Mouse (Mus musculus): ENCODE data around the gene Pitpna. TPM values are rescaled to one million over a fixed set of nuclear protein-coding genes. Genes with fewer than 3 reads are reported as not detected.

Gene Pitpna
- total RNA-seq, 4 experiments from 2014 or later = 153 to 214 (median 207) TPM

DNA sequence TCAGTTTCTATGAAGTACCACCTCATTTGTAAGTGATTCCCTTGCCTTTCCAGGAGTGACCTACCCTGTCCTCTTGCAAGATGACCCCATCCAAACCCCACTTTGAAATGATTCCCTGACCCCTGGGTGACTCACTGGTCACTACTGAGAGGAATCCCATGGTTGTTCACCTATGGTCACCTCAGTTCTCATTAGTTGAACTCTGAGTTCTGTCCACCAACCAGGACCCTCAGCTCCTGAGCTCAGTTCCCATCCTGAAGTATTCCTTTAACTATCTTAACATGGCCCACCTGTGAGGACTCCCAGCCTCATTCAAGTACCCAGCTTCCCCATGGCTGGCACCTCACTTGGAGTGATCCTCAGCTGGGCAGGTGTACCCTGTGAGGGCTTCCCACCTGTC lies 69.9 kb downstream of the Pitpna start:
- DNase-seq (ENCODE audit: low spot score in 2 of 2) = no peak

DNA sequence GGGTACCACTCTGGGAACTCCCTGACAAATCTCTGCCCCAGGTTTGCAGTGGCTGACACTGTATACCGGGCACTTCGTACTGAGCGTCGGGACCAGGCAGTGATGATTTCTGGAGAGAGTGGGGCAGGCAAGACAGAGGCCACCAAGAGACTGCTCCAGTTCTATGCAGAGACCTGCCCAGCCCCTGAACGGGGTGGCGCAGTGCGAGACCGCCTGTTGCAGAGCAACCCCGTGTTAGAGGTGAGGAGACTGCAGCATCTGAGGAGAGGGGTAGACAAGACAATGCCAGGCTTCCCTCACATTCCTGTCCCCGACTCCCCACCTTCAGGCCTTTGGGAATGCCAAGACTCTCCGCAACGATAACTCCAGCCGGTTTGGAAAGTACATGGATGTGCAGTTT lies 70.4 kb downstream of the Pitpna start:
- DNase-seq (ENCODE audit: low spot score in 2 of 2) = no peak

- DNase-seq (ENCODE audit: low spot score in 2 of 2) = no peak
Observed at GRCm38 (mm10) chr11:75658996-75659750, 71.3 kb downstream of the Pitpna start.

DNA sequence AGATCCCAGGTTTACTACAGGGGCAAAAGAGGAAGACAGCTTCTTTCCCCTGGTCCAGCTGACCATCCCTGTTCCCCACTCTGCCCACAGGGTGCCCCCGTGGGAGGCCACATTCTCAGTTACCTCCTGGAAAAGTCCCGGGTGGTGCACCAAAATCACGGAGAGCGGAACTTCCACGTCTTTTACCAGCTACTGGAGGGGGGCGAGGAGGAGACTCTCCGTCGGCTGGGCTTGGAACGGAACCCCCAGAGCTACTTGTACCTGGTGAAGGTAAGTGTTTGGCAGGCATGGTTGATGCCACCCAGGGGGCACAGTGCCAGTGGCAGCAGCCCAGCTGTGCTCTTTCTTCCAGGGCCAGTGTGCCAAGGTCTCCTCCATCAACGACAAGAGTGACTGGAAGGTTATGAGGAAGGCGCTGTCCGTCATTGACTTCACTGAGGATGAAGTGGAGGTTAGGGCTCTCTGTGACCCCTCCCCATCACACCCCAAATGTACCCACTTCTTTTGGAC lies 72.2 kb downstream of the Pitpna start:
- DNase-seq (ENCODE audit: low spot score in 2 of 2) = no peak

- no peak for DNase-seq (ENCODE audit: low spot score in 2 of 2)
Observed at GRCm38 (mm10) chr11:75660941-75661800, 73.3 kb downstream of the Pitpna start.

DNA sequence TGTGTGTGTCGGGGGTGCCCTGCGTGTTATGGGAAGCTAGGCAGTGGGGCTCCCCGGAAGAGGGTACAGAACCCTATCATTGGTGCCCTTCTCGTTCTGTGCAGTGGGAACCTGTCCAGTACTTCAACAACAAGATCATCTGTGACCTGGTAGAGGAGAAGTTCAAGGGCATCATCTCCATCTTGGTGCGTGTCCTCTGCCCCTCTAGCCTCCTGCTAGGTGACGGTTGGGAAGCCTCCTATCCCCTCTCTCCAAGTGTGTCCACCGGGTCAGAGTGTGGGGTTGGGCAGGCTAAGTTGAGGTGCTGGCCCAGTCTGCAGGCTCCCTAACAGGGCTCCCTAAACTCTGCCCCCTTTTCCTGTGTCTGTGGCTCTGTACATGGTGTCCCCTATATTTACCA lies 74.2 kb downstream of the Pitpna start:
- DNase-seq (ENCODE audit: low spot score in 2 of 2) = no peak

DNA sequence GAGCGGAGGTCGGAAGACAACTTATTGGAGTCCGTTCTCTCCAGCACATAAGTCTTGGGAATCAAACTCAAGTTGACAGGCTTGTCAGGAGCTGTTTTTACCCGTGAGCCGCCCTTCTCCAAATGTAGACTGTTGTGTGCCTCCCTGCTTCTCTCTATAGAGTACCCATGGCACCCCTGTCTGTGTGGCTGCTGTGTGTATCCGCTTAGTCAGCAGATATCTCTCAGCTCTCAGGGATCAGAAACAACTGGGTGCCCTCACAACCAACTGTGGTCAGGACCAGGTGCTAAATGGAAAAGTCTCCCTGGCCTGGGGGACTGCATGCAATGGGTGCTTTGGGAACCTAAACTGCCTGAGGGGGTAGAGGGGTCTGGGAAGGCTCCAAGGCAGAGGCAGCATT lies 78.4 kb downstream of the Pitpna start:
- DNase-seq (ENCODE audit: low spot score in 2 of 2) = no peak

GRCm38 (mm10) chr11:75668621-75669020 lies 80.7 kb downstream of the Pitpna start:
- DNase-seq (ENCODE audit: low spot score in 2 of 2) = no peak

- DNase-seq (ENCODE audit: low spot score in 2 of 2) = no peak
Observed at GRCm38 (mm10) chr11:75669176-75669852, 81.4 kb downstream of the Pitpna start.

DNA sequence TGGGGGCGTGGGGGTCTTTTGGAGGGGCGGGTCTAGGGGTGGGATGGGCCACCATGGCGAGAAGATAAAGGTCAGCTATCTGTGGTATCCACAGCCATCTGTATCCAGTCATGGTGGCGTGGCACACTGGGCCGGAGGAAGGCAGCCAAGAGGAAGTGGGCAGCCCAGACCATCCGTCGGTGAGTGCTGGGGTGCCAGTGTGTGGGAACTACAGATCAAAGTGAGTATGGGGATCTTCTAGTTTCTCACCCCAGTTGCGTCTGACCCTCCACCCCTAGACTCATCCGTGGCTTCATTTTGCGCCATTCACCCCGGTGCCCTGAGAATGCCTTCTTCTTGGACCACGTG lies 81.9 kb downstream of the Pitpna start:
- DNase-seq (ENCODE audit: low spot score in 2 of 2) = no peak

DNA sequence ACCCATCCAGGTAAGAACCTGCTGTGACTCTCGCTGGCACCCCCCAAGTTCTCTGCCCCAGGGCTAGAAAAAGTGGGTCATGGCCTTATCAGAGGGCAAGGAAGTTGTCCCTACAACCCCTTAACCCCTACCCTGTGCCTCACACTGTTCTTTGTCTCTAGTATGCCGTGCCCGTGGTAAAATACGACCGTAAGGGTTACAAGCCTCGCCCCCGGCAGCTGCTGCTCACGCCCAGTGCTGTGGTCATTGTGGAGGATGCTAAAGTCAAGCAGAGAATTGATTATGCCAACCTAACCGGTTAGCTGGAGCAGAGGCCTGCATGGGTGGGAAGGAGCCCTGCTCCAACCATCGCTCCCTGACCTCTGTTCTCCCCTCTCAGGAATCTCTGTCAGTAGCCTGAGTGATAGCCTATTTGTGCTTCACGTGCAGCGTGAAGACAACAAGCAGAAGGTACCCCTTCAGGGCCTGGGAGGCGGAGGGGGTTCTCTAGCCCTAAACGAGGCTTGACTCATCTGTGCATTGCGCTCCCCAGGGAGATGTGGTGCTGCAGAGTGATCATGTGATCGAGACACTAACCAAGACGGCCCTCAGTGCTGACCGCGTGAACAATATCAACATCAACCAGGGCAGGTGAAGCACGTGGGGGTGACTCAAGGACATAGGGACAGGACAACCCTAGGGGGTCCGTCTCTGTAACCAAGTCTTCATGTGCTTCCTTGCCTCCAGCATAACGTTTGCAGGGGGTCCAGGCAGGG lies 83.7 kb downstream of the Pitpna start:
- DNase-seq (ENCODE audit: low spot score in 2 of 2) = no peak

- no peak for DNase-seq (ENCODE audit: low spot score in 2 of 2)
Observed at GRCm38 (mm10) chr11:75673411-75673810, 85.5 kb downstream of the Pitpna start.

GRCm38 (mm10) chr11:75674875-75675274 lies 87.0 kb downstream of the Pitpna start:
- DNase-seq (ENCODE audit: low spot score in 2 of 2) = no peak

- no peak for DNase-seq (ENCODE audit: low spot score in 2 of 2)
Observed at GRCm38 (mm10) chr11:75677881-75678746, 90.2 kb downstream of the Pitpna start.

Small RNA genes lying within 50 kb of the gene (microRNA-seq; reads per million reads assigned to microRNA genes)
- gene Mir3971 = not detected

Other genes with a start within 250 kb of the Pitpna start
- gene Rpa1, start 239.8 kb upstream of the Pitpna start, total RNA-seq (2022) = 10 to 100 TPM; 67.0 to 73.3 (median 70.6) TPM
- 1 to 10 TPM; 4.0 to 5.4 (median 4.7) TPM for gene Smyd4, start 239.7 kb upstream of the Pitpna start, total RNA-seq (2022)
- gene Serpinf1, start 165.4 kb upstream of the Pitpna start, total RNA-seq (2022) = 10 to 100 TPM; 21.1 to 74.1 (median 37.8) TPM
- gene Serpinf2, start 148.5 kb upstream of the Pitpna start, total RNA-seq (2022) = under 1 TPM in 1 of 4 experiments, not detected in 3; 0.38 TPM
- gene Wdr81, start 133.4 kb upstream of the Pitpna start, total RNA-seq (2022) = 1 to 10 TPM; 5.2 to 7.0 (median 6.2) TPM
- 1 to 10 TPM; 1.9 to 2.9 (median 2.4) TPM for gene Tlcd2, start 126.4 kb upstream of the Pitpna start, total RNA-seq (2022)
- gene Prpf8, start 101.3 kb upstream of the Pitpna start, total RNA-seq (2022) = 10 to 100 TPM; 73.7 to 90.1 (median 78.3) TPM
- 10 to 100 TPM; 28.7 to 34.0 (median 30.9) TPM for gene Rilp, start 78.0 kb upstream of the Pitpna start, total RNA-seq (2022)
- gene Scarf1, start 74.6 kb upstream of the Pitpna start, total RNA-seq (2022) = 1 to 10 TPM; 1.6 to 2.8 (median 2.1) TPM
- 10 to 100 TPM; 22.0 to 28.2 (median 24.4) TPM for gene Slc43a2, start 56.4 kb upstream of the Pitpna start, total RNA-seq (2022)
- gene Inpp5k, start 42.9 kb downstream of the Pitpna start, total RNA-seq (2022) = 10 to 100 TPM; 20.2 to 25.3 (median 23.6) TPM
- gene Myo1c, start 62.4 kb downstream of the Pitpna start, total RNA-seq (2022) = 10 to 100 TPM; 29.7 to 34.7 (median 32.1) TPM
- gene Crk, start 91.2 kb downstream of the Pitpna start, total RNA-seq (2022) = 10 to 100 TPM; 48.7 to 68.4 (median 50.0) TPM
- 100 to 1,000 TPM; 440 to 558 (median 522) TPM for gene Ywhae, start 144.8 kb downstream of the Pitpna start, total RNA-seq (2022)
- 1 to 10 TPM in 2 of 4 experiments, under 1 TPM in 2; 0.41 to 1.4 (median 0.78) TPM for gene Doc2b, start 208.0 kb downstream of the Pitpna start, total RNA-seq (2022)

Data from gastrocnemius, adult 8-10 months (tissue).